8 mouse cellular contexts compared by ENCODE assay signal in genomic region chr19:10949112-10949511, GRCm38 (mm10). TPM values are rescaled to one million over a fixed set of nuclear protein-coding genes. Genes with fewer than 3 reads are reported as not detected.
DNase-seq lines count a peak whose midpoint lies in the region; ATAC-seq lines count a peak whose summit lies in the region.

Gene Ccdc86, minus strand, starts transcription at chr19:10949266.

- no peaks in the 10 kb centered on the region for H3K27me3 ChIP-seq in hindbrain, embryonic 16.5 days (replicated peaks; ENCODE audit: control insufficient read depth, insufficient read depth, low read length)

- peaks cover 27% of the 10 kb centered on the region for H3K4me1 ChIP-seq in hindbrain, embryonic 16.5 days (ENCODE audit: control insufficient read depth, insufficient read depth, low read depth, low read length)

- under 1% methylated on average over 30 of the region's 30 CpGs for WGBS in hindbrain, embryonic 16.5 days
- 1% methylated on average over 30 of the region's 30 CpGs for WGBS in macrophage (ENCODE audit: missing documents)

- ATAC-seq in hindbrain, embryonic 16.5 days, result peak; percentile 99

- H3K79me2 ChIP-seq in macrophage (ENCODE audit: inconsistent target), result peaks cover 35% of the 10 kb centered on the region

- peak within 1 kb of the TSS; percentile 100 for H3K4me2 ChIP-seq in hindbrain, embryonic 16.5 days (ENCODE audit: low read length)

- peaks cover 8% of the 10 kb centered on the region; the same call in 1 of the 2 replicates for H3K36me3 ChIP-seq in hindbrain, embryonic 16.5 days (ENCODE audit: control insufficient read depth, insufficient read depth, low read length)
- H3K36me3 ChIP-seq in macrophage (ENCODE audit: inconsistent target), result peaks cover 11% of the 10 kb centered on the region

- H3K4me3 ChIP-seq in hindbrain, embryonic 16.5 days (ENCODE audit: low read length), result peak within 1 kb of the TSS; percentile 68
- peak within 1 kb of the TSS; percentile 81 for H3K4me3 ChIP-seq in macrophage (ENCODE audit: inconsistent target)

- H3K9ac ChIP-seq in hindbrain, embryonic 16.5 days (ENCODE audit: low read depth, low read length), result peak within 1 kb of the TSS; percentile 73

- DNase-seq in WW6 (ENCODE audit: low read depth, low spot score), result peak; percentile 96
- DNase-seq in cerebellum, postnatal 4 days (ENCODE audit: low spot score in 2 of 2), result peak; percentile 89 to 94
- peak; percentile 97 for DNase-seq in gastrocnemius, adult 18-20 months (ENCODE audit: low spot score)
- peak; percentile 96 to 99 for DNase-seq in left cerebral cortex, adult 18-20 months (ENCODE audit: low spot score in 2 of 2)
- DNase-seq in right cerebral cortex, adult 18-20 months, result peak; percentile 97
- peak; percentile 88 for DNase-seq in urinary bladder, postnatal 10 days (ENCODE audit: low spot score)

- no peaks in the 10 kb centered on the region for H3K9me3 ChIP-seq in hindbrain, embryonic 16.5 days (ENCODE audit: control insufficient read depth, low read length)

- peak within 1 kb of the TSS; percentile 42; the same call in 1 of the 2 replicates for H3K27ac ChIP-seq in hindbrain, embryonic 16.5 days (ENCODE audit: low read depth, low read length)
- H3K27ac ChIP-seq in macrophage, result peak within 1 kb of the TSS; percentile 57

RNA-seq across cellular contexts. Expression of gene Ccdc86, which starts in this region (rescaled TPM):
- total RNA-seq in gastrocnemius, adult 18-20 months (2021), result 10 to 100 TPM; 12.6 to 14.5 TPM
- polyA plus RNA-seq in hindbrain, embryonic 16.5 days (2015; fragmentation: Nextera tagmentation; extraction: Ambion mirVana), result 12.9 and 14.8 TPM in 2 replicates
- total RNA-seq in left cerebral cortex, adult 18-20 months (2021), result 1 to 10 TPM; 6.7 to 7.9 TPM
- total RNA-seq in macrophage (2018; cell fraction: chromatin; rRNA removed), result 10 to 100 TPM in 25 of 26 experiments, 1 to 10 TPM in 1; 9.2 to 67.3 (median 31.7) TPM
- total RNA-seq in macrophage (2018; cell fraction: cytosol; rRNA removed), result 10 to 100 TPM; 16.6 to 45.7 (median 36.1) TPM
- total RNA-seq in macrophage (2018; cell fraction: nucleus; rRNA removed), result 10 to 100 TPM; 11.6 to 68.9 (median 28.8) TPM
- 17.8 to 39.3 TPM (median 21.6 TPM) in 3 replicates for polyA plus RNA-seq in macrophage (2018)

Comparison
In these comparisons a context has a peak if more than half of its experiments do, and no peak if none do; other contexts are left out.
1. Peak in every context shown above with its lines: DNase-seq, ATAC-seq, H3K4me3 ChIP-seq and H3K27ac ChIP-seq.